In genomic region chr4:120149142-120149524, GRCm38 (mm10) we compare ENCODE assay signal across 8 mouse cellular contexts. TPM values are rescaled to one million over a fixed set of nuclear protein-coding genes. Genes with fewer than 3 reads are reported as not detected.
DNase-seq lines count a peak whose midpoint lies in the region; ATAC-seq lines count a peak whose summit lies in the region.

No protein-coding gene starts in this region.

- H3K9me3 ChIP-seq in heart, embryonic 14.5 days (ENCODE audit: control insufficient read depth, low read length): no peaks in the 10 kb centered on the region
- no peaks in the 10 kb centered on the region for H3K9me3 ChIP-seq in forebrain, embryonic 12.5 days
- no peaks in the 10 kb centered on the region for H3K9me3 ChIP-seq in liver, embryonic 12.5 days (replicated peaks)
- no peaks in the 10 kb centered on the region for H3K9me3 ChIP-seq in stomach, embryonic 14.5 days (ENCODE audit: control insufficient read depth, low read depth, low read length)

- no peaks in the 10 kb centered on the region for H3K27me3 ChIP-seq in heart, embryonic 14.5 days (ENCODE audit: control insufficient read depth, insufficient read depth, low read length)
- peaks cover 14% of the 10 kb centered on the region for H3K27me3 ChIP-seq in forebrain, embryonic 12.5 days
- peaks cover 38% of the 10 kb centered on the region for H3K27me3 ChIP-seq in liver, embryonic 12.5 days (replicated peaks)
- H3K27me3 ChIP-seq in stomach, embryonic 14.5 days (ENCODE audit: control insufficient read depth, insufficient read depth, low read length): no peaks in the 10 kb centered on the region

- no peak for ATAC-seq in heart, embryonic 14.5 days (ENCODE audit: insufficient number of reproducible peaks, insufficient read depth, low FRiP score, low read depth)
- ATAC-seq in forebrain, embryonic 12.5 days (ENCODE audit: low FRiP score): peak; percentile 27
- no peak for ATAC-seq in liver, embryonic 12.5 days
- no peak for ATAC-seq in stomach, embryonic 14.5 days (ENCODE audit: insufficient number of reproducible peaks, insufficient read depth, low FRiP score, low read depth)

- peaks cover 18 to 29% of the 10 kb centered on the region in 2 experiments for H3K4me1 ChIP-seq in heart, embryonic 14.5 days (ENCODE audit: control insufficient read depth in 2 of 2, insufficient read depth in 2 of 2, low read length in 2 of 2)
- H3K4me1 ChIP-seq in forebrain, embryonic 12.5 days: peaks cover 10% of the 10 kb centered on the region
- peaks cover 7% of the 10 kb centered on the region; the same call in 1 of the 2 replicates for H3K4me1 ChIP-seq in liver, embryonic 12.5 days
- peaks cover 6% of the 10 kb centered on the region; the same call in 1 of the 2 replicates for H3K4me1 ChIP-seq in stomach, embryonic 14.5 days (ENCODE audit: control insufficient read depth, insufficient read depth, low read length)

- H3K36me3 ChIP-seq in heart, embryonic 14.5 days (ENCODE audit: control insufficient read depth, insufficient read depth, low read length): no peaks in the 10 kb centered on the region
- no peaks in the 10 kb centered on the region for H3K36me3 ChIP-seq in forebrain, embryonic 12.5 days (replicated peaks)
- H3K36me3 ChIP-seq in liver, embryonic 12.5 days: no peaks in the 10 kb centered on the region
- H3K36me3 ChIP-seq in stomach, embryonic 14.5 days (ENCODE audit: control insufficient read depth, insufficient read depth, low read length): no peaks in the 10 kb centered on the region

- 47% methylated on average over 3 of the region's 3 CpGs for WGBS in heart, embryonic 14.5 days
- WGBS in forebrain, embryonic 12.5 days: 30% methylated on average over 3 of the region's 3 CpGs
- 19% methylated on average over 3 of the region's 3 CpGs for WGBS in liver, embryonic 12.5 days (ENCODE audit: insufficient replicate concordance)
- 44% methylated on average over 3 of the region's 3 CpGs for WGBS in stomach, embryonic 14.5 days

- H3K4me2 ChIP-seq in heart, embryonic 14.5 days (ENCODE audit: low read length): peak overlapping the region; percentile 56
- peak overlapping the region; percentile 54 for H3K4me2 ChIP-seq in forebrain, embryonic 12.5 days
- H3K4me2 ChIP-seq in liver, embryonic 12.5 days: peak overlapping the region; percentile 46
- H3K4me2 ChIP-seq in stomach, embryonic 14.5 days (replicated peaks; ENCODE audit: low read depth, low read length): peak overlapping the region; percentile 44

- peak overlapping the region; percentile 62 for H3K9ac ChIP-seq in heart, embryonic 14.5 days (ENCODE audit: low read length)
- peak overlapping the region; percentile 33; the same call in 1 of the 2 replicates for H3K9ac ChIP-seq in forebrain, embryonic 12.5 days
- H3K9ac ChIP-seq in liver, embryonic 12.5 days: no peak overlapping the region
- no peak overlapping the region for H3K9ac ChIP-seq in stomach, embryonic 14.5 days (replicated peaks; ENCODE audit: low read depth, low read length)

- DNase-seq in heart, postnatal 10 days: no peak
- DNase-seq in NIH3T3 (ENCODE audit: low read depth): peak; percentile 72
- DNase-seq in right cerebral cortex, postnatal 14 days: no peak
- DNase-seq in gastrocnemius, postnatal 4 days (ENCODE audit: low spot score in 2 of 2): no peak

- peak overlapping the region in 1 of 2 experiments; percentile 21; a peak in 2 of 4 replicates for H3K4me3 ChIP-seq in heart, embryonic 14.5 days (ENCODE audit: control insufficient read depth in 1 of 2, insufficient read depth in 1 of 2, low read depth in 1 of 2, low read length in 2 of 2)
- peak overlapping the region; percentile 28 for H3K4me3 ChIP-seq in forebrain, embryonic 12.5 days (replicated peaks)
- H3K4me3 ChIP-seq in liver, embryonic 12.5 days: no peak overlapping the region
- peak overlapping the region; percentile 14; the same call in 1 of the 2 replicates for H3K4me3 ChIP-seq in stomach, embryonic 14.5 days (ENCODE audit: low read depth, low read length)

- peak overlapping the region; percentile 72 to 87 for H3K27ac ChIP-seq in heart, embryonic 14.5 days (replicated peaks in 1 of 2; ENCODE audit: control insufficient read depth in 1 of 2, insufficient read depth in 1 of 2, low read depth in 2 of 2, low read length in 2 of 2)
- H3K27ac ChIP-seq in forebrain, embryonic 12.5 days: peak overlapping the region; percentile 46; the same call in 1 of the 2 replicates
- H3K27ac ChIP-seq in liver, embryonic 12.5 days: no peak overlapping the region
- peak overlapping the region; percentile 77 for H3K27ac ChIP-seq in stomach, embryonic 14.5 days (ENCODE audit: low read length)

- intact Hi-C loops in heart, postnatal 10 days (cut with DNase I): no loop called here

RNA-seq across cellular contexts. Expression of gene Edn2, which starts 11.9 kb away (rescaled TPM):
- polyA plus RNA-seq in heart, embryonic 14.5 days (2014; fragmentation: Nextera tagmentation; extraction: Ambion mirVana): 0.44 and 1.0 TPM in 2 replicates
- total RNA-seq in heart, postnatal 10 days (2021): not detected
- polyA plus RNA-seq in forebrain, embryonic 12.5 days (2016; fragmentation: Nextera tagmentation; extraction: Ambion mirVana): 0.22 TPM in 1 of 2 replicates, not detected in the other
- 0.15 and 0.35 TPM in 2 replicates for polyA plus RNA-seq in liver, embryonic 12.5 days (2016; fragmentation: Nextera tagmentation; extraction: Ambion mirVana)
- 3.0 and 3.9 TPM in 2 replicates for polyA plus RNA-seq in stomach, embryonic 14.5 days (2014; fragmentation: Nextera tagmentation; extraction: Ambion mirVana)
- not detected for total RNA-seq in gastrocnemius, postnatal 4 days (2021)

Comparison
In these comparisons a context has a peak if more than half of its experiments do, and no peak if none do; other contexts are left out.
1. H3K9ac ChIP-seq: peak in heart, embryonic 14.5 days (single experiment) and forebrain, embryonic 12.5 days (single experiment); none in liver, embryonic 12.5 days (single experiment) and stomach, embryonic 14.5 days (single experiment).
2. Peak in every context shown above with its lines, with median percentiles within 50 percentile points of each other: H3K4me2 ChIP-seq.